In the genomic region with DNA sequence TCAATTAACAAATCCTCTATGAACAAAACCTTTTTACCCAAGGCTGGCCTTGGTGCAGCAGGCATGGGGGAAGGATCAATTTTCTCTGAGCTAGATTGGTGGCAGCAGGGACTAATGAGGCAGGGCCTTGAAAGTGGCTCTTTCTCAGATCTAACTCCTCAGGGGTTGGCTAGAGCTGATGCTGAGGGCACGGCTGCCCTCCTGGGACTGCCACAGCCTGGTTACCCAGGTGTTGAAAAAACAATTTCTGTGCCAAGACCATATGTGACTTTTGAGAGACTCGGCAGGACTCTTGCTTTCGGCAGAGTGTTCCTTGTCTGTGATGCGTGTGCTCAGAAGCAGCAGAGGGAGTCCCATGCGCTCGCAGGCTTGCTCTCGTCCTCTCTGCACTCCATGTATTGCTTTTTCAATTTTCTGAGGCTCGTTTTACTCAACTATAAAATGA, we compare ENCODE assay signal across 9 mouse cellular contexts.
A peak's percentile ranks its signal among the peaks of the same experiment; 100 is the strongest.
DNase-seq lines count a peak whose midpoint lies in the region; ATAC-seq and TF ChIP-seq lines count a peak whose summit lies in the region.
"Had no signal": no experiment of that assay in that cellular context is flagged by ENCODE, and none has a peak within 500 bp of the region (broad histone marks: within the 10 kb centered on the region; RNA-seq: fewer than 3 reads in every experiment).

No protein-coding gene starts in this region.

- H3K27ac ChIP-seq in CH12.LX (ENCODE audit: insufficient read depth, low read depth) = no peak overlapping the region
- peak overlapping the region; percentile 90 for H3K27ac ChIP-seq in forebrain, embryonic 12.5 days
- peak overlapping the region; percentile 58 for H3K27ac ChIP-seq in limb, embryonic 15.5 days
- H3K27ac ChIP-seq in gastrocnemius, adult 2 months = no peak overlapping the region
- H3K27ac ChIP-seq: heart, embryonic 15.5 days had no signal

- TF ChIP-seq EP300 in CH12.LX (IDR thresholded peaks at IDR 0.05; ENCODE audit: low read length) = no peak

- ATAC-seq in forebrain, embryonic 12.5 days (ENCODE audit: low FRiP score) = peak; percentile 83
- ATAC-seq in limb, embryonic 15.5 days (ENCODE audit: insufficient number of reproducible peaks, low FRiP score, low TSS enrichment, low read depth) = no peak
- ATAC-seq in erythroblast, adult 5-6 weeks (replicated peaks; ENCODE audit: low FRiP score, poor library complexity, severe bottlenecking) = no peak

- in situ Hi-C loops in CH12.LX (cut with MboI; ENCODE audit: low pct_ligation_motif_present, low pct_unique_long_range_greater_than_20kb, low sequenced_read_pairs) = no loop called here

- H3K4me3 ChIP-seq in CH12.LX (replicated peaks in 1 of 3; ENCODE audit: low read depth in 2 of 3, low read length in 2 of 3, poor library complexity in 1 of 3) = no peak overlapping the region
- H3K4me3 ChIP-seq in forebrain, embryonic 12.5 days (replicated peaks) = no peak overlapping the region
- H3K4me3 ChIP-seq in limb, embryonic 15.5 days = no peak overlapping the region
- H3K4me3 ChIP-seq in gastrocnemius, adult 2 months = no peak overlapping the region
- H3K4me3 ChIP-seq: heart, embryonic 15.5 days had no signal

- TF ChIP-seq RAD21 in CH12.LX (IDR thresholded peaks at IDR 0.05; ENCODE audit: low read depth, low read length) = no peak

- intact Hi-C loops in gastrocnemius, adult 2 months (cut with DNase I) = no loop called here

- DNase-seq in adrenal gland, postnatal 10 days = peak; percentile 24
- no peak for DNase-seq in adrenal gland, adult 18-20 months (ENCODE audit: low spot score in 2 of 2)
- DNase-seq in CH12.LX (ENCODE audit: extremely low read depth) = peak; percentile 0
- DNase-seq in gastrocnemius, adult 2 months = no peak
- DNase-seq in embryo, embryonic 10 days (ENCODE audit: low spot score) = no peak

- whole genome bisulfite sequencing in forebrain, embryonic 12.5 days = 43% methylated on average over 8 of the region's 8 CpGs
- 29% methylated on average over 8 of the region's 8 CpGs for WGBS in limb, embryonic 15.5 days

- TF ChIP-seq CTCF in CH12.LX (conservative IDR thresholded peaks at IDR 0.05 in 1 of 2, IDR thresholded peaks at IDR 0.05 in 1 of 2; ENCODE audit: low read depth in 2 of 2, low read length in 2 of 2) = no peak
- TF ChIP-seq CTCF in gastrocnemius, adult 2 months (IDR thresholded peaks at IDR 0.05) = no peak

- H3K4me2 ChIP-seq in CH12.LX (ENCODE audit: insufficient read depth, low read depth, poor library complexity, severe bottlenecking) = no peak overlapping the region
- H3K4me2 ChIP-seq in forebrain, embryonic 12.5 days = peak overlapping the region; percentile 25; the same call in 1 of the 2 replicates
- peak overlapping the region; percentile 15; the same call in 1 of the 2 replicates for H3K4me2 ChIP-seq in limb, embryonic 15.5 days
- H3K4me2 ChIP-seq: heart, embryonic 15.5 days had no signal

- dilution Hi-C loops in CH12.LX (cut with MboI; ENCODE audit: extremely low pct_ligation_motif_present, extremely low pct_unique_long_range_greater_than_20kb, low sequenced_read_pairs) = no loop called here

- peaks cover 0 to 9% of the 10 kb centered on the region in 2 experiments; a peak in 3 of 4 replicates for H3K4me1 ChIP-seq in CH12.LX (ENCODE audit: control insufficient read depth in 1 of 2, insufficient read depth in 2 of 2)
- H3K4me1 ChIP-seq in forebrain, embryonic 12.5 days = peaks cover 24% of the 10 kb centered on the region
- peaks cover 9% of the 10 kb centered on the region for H3K4me1 ChIP-seq in limb, embryonic 15.5 days

- H3K9ac ChIP-seq in CH12.LX (ENCODE audit: insufficient read depth, low read depth) = no peak overlapping the region
- peak overlapping the region; percentile 3; the same call in 1 of the 2 replicates for H3K9ac ChIP-seq in forebrain, embryonic 12.5 days
- H3K9ac ChIP-seq in limb, embryonic 15.5 days = no peak overlapping the region
- H3K9ac ChIP-seq: heart, embryonic 15.5 days had no signal

- no peaks in the 10 kb centered on the region for H3K79me2 ChIP-seq in CH12.LX (replicated peaks; ENCODE audit: control insufficient read depth, extremely low read depth, insufficient read depth, poor library complexity, severe bottlenecking)

- H3K36me3 ChIP-seq in CH12.LX (replicated peaks in 1 of 2; ENCODE audit: control insufficient read depth in 1 of 2, insufficient read depth in 1 of 2, low read length in 1 of 2) = no peaks in the 10 kb centered on the region
- H3K36me3 ChIP-seq in forebrain, embryonic 12.5 days (replicated peaks) = no peaks in the 10 kb centered on the region
- no peaks in the 10 kb centered on the region for H3K36me3 ChIP-seq in limb, embryonic 15.5 days
- H3K36me3 ChIP-seq: heart, embryonic 15.5 days had no signal

- H3K9me3 ChIP-seq in CH12.LX (replicated peaks; ENCODE audit: low read length) = no peaks in the 10 kb centered on the region
- H3K9me3 ChIP-seq in forebrain, embryonic 12.5 days = peaks cover 5% of the 10 kb centered on the region; the same call in 1 of the 2 replicates
- no peaks in the 10 kb centered on the region for H3K9me3 ChIP-seq in limb, embryonic 15.5 days
- H3K9me3 ChIP-seq: heart, embryonic 15.5 days had no signal

- no peak for TF ChIP-seq POLR2A in CH12.LX (IDR thresholded peaks at IDR 0.05; ENCODE audit: low read depth, low read length)

- no peaks in the 10 kb centered on the region for H3K27me3 ChIP-seq in CH12.LX (replicated peaks)
- no peaks in the 10 kb centered on the region for H3K27me3 ChIP-seq in forebrain, embryonic 12.5 days
- H3K27me3 ChIP-seq in limb, embryonic 15.5 days = no peaks in the 10 kb centered on the region
- H3K27me3 ChIP-seq: heart, embryonic 15.5 days had no signal

TF ChIP-seq in CH12.LX, 34 proteins besides CTCF, POLR2A, EP300 and RAD21:
- TF ChIP-seq USF1 (IDR thresholded peaks at IDR 0.05; ENCODE audit: low read depth, low read length) (no peak), TBP (conservative IDR thresholded peaks at IDR 0.05; ENCODE audit: low read depth, low read length) (no peak), POLR2AphosphoS2 (IDR thresholded peaks at IDR 0.05; ENCODE audit: low read depth, low read length) (no peak), KAT2A (IDR thresholded peaks at IDR 0.05; ENCODE audit: insufficient replicate concordance, low read length) (no peak), USF2 (conservative IDR thresholded peaks at IDR 0.05; ENCODE audit: low read depth, low read length) (no peak), NELFE (IDR thresholded peaks at IDR 0.05; ENCODE audit: low read depth, low read length) (no peak), NRF1 (IDR thresholded peaks at IDR 0.05; ENCODE audit: low read depth, low read length) (no peak), ELF1 (IDR thresholded peaks at IDR 0.05; ENCODE audit: low read depth, low read length) (no peak), SMC3 (IDR thresholded peaks at IDR 0.05; ENCODE audit: low read depth, low read length) (no peak), ZKSCAN1 (IDR thresholded peaks at IDR 0.05; ENCODE audit: borderline replicate concordance, low read depth, low read length) (no peak), ZNF384 (IDR thresholded peaks at IDR 0.05; ENCODE audit: low read depth, low read length) (no peak), CHD2 (IDR thresholded peaks at IDR 0.05; ENCODE audit: low read length) (no peak), MYC (IDR thresholded peaks at IDR 0.05; ENCODE audit: low read depth, low read length) (no peak), PAX5 (IDR thresholded peaks at IDR 0.05; ENCODE audit: low read length) (no peak), GABPA (IDR thresholded peaks at IDR 0.05; ENCODE audit: insufficient replicate concordance, low read depth, low read length) (no peak), TCF12 (IDR thresholded peaks at IDR 0.05; ENCODE audit: low read depth, low read length) (no peak), MEF2A (IDR thresholded peaks at IDR 0.05; ENCODE audit: borderline replicate concordance, low read depth, low read length) (no peak), RCOR1 (conservative IDR thresholded peaks at IDR 0.05; ENCODE audit: low read depth, low read length) (no peak)

Comparison
In these comparisons a context has a peak if more than half of its experiments do, and no peak if none do; other contexts are left out.
1. DNase-seq: peak in adrenal gland, postnatal 10 days (single experiment) and CH12.LX (single experiment); none in adrenal gland, adult 18-20 months (0 of 2), gastrocnemius, adult 2 months (single experiment) and embryo, embryonic 10 days (single experiment).
2. H3K27ac ChIP-seq: peak in forebrain, embryonic 12.5 days (single experiment) and limb, embryonic 15.5 days (single experiment); none in CH12.LX (single experiment) and gastrocnemius, adult 2 months (single experiment).